10 mouse cellular contexts compared by ENCODE assay signal in genomic region chr16:11980764-11981163, GRCm38 (mm10). TPM values are rescaled to one million over a fixed set of nuclear protein-coding genes. Genes with fewer than 3 reads are reported as not detected.
DNase-seq lines count a peak whose midpoint lies in the region; ATAC-seq and TF ChIP-seq lines count a peak whose summit lies in the region.
"Had no signal": no experiment of that assay in that cellular context is flagged by ENCODE, and none has a peak within 500 bp of the region (broad histone marks: within the 10 kb centered on the region; RNA-seq: fewer than 3 reads in every experiment).

No protein-coding gene starts in this region.

- H3K27ac ChIP-seq in hindbrain, embryonic 14.5 days: no peak overlapping the region
- no peak overlapping the region for H3K27ac ChIP-seq in hindbrain, embryonic 13.5 days
- no peak overlapping the region for H3K27ac ChIP-seq in lung, postnatal 0 days (ENCODE audit: low read length)
- H3K27ac ChIP-seq: hindbrain, embryonic 15.5 days had no signal

- peaks cover 37% of the 10 kb centered on the region for H3K27me3 ChIP-seq in hindbrain, embryonic 14.5 days (ENCODE audit: control insufficient read depth, insufficient read depth, low read length)
- H3K27me3 ChIP-seq in hindbrain, embryonic 13.5 days: peaks cover 48% of the 10 kb centered on the region
- H3K27me3 ChIP-seq in lung, postnatal 0 days (replicated peaks; ENCODE audit: insufficient read depth, low read length): peaks cover 32% of the 10 kb centered on the region

- WGBS in hindbrain, embryonic 14.5 days: 14% methylated on average over 3 of the region's 3 CpGs
- WGBS in hindbrain, embryonic 13.5 days: 21% methylated on average over 3 of the region's 3 CpGs
- 21% methylated on average over 3 of the region's 3 CpGs for WGBS in lung, postnatal 0 days

- TF ChIP-seq CTCF in lung, postnatal 0 days (IDR thresholded peaks at IDR 0.05): peak; percentile 76

- peak; percentile 75 for DNase-seq in hindbrain, embryonic 14.5 days (ENCODE audit: low spot score)
- peak; percentile 14 for DNase-seq in ES-CJ7 (ENCODE audit: low read depth, low spot score)
- peak; percentile 11 for DNase-seq in adrenal gland, adult 8-10 months
- peak; percentile 22 for DNase-seq in kidney, adult 9 months
- peak; percentile 52 for DNase-seq in lung, postnatal 0 days (ENCODE audit: low spot score)
- no peak for DNase-seq in spleen, postnatal 4 days (ENCODE audit: low spot score in 2 of 2)

- no peak overlapping the region for H3K4me2 ChIP-seq in hindbrain, embryonic 14.5 days (replicated peaks)
- H3K4me2 ChIP-seq in hindbrain, embryonic 13.5 days: no peak overlapping the region
- no peak overlapping the region for H3K4me2 ChIP-seq in lung, postnatal 0 days (replicated peaks; ENCODE audit: low read depth, low read length)
- H3K4me2 ChIP-seq: hindbrain, embryonic 15.5 days had no signal

- no peak for TF ChIP-seq EP300 in lung, postnatal 0 days (IDR thresholded peaks at IDR 0.05)

- ATAC-seq in hindbrain, embryonic 14.5 days (ENCODE audit: low FRiP score): no peak
- ATAC-seq in hindbrain, embryonic 13.5 days (ENCODE audit: low FRiP score): no peak
- ATAC-seq in lung, postnatal 0 days: no peak
- no peak for ATAC-seq in granulocyte monocyte progenitor cell, adult 5-6 weeks (replicated peaks; ENCODE audit: poor library complexity, severe bottlenecking)

- no peaks in the 10 kb centered on the region for H3K36me3 ChIP-seq in hindbrain, embryonic 14.5 days (replicated peaks; ENCODE audit: control insufficient read depth, insufficient read depth)
- no peaks in the 10 kb centered on the region for H3K36me3 ChIP-seq in hindbrain, embryonic 13.5 days
- H3K36me3 ChIP-seq in lung, postnatal 0 days (ENCODE audit: insufficient read depth, low read length): no peaks in the 10 kb centered on the region
- H3K36me3 ChIP-seq: hindbrain, embryonic 15.5 days had no signal

- H3K4me3 ChIP-seq in hindbrain, embryonic 14.5 days (replicated peaks; ENCODE audit: low read length): no peak overlapping the region
- H3K4me3 ChIP-seq in hindbrain, embryonic 13.5 days: no peak overlapping the region
- H3K4me3 ChIP-seq in lung, postnatal 0 days (ENCODE audit: low read depth, low read length): no peak overlapping the region
- H3K4me3 ChIP-seq: hindbrain, embryonic 15.5 days; megakaryocyte, embryonic 14.5 days had no signal

- H3K9me3 ChIP-seq in hindbrain, embryonic 14.5 days (ENCODE audit: control insufficient read depth, low read length): no peaks in the 10 kb centered on the region
- no peaks in the 10 kb centered on the region for H3K9me3 ChIP-seq in hindbrain, embryonic 13.5 days
- H3K9me3 ChIP-seq in lung, postnatal 0 days (ENCODE audit: low read length): no peaks in the 10 kb centered on the region
- H3K9me3 ChIP-seq: hindbrain, embryonic 15.5 days had no signal

- peaks cover 14% of the 10 kb centered on the region; the same call in 1 of the 2 replicates for H3K4me1 ChIP-seq in hindbrain, embryonic 14.5 days (replicated peaks; ENCODE audit: control insufficient read depth, insufficient read depth, low read length)
- peaks cover 24% of the 10 kb centered on the region for H3K4me1 ChIP-seq in hindbrain, embryonic 13.5 days (replicated peaks)
- H3K4me1 ChIP-seq in lung, postnatal 0 days (ENCODE audit: insufficient read depth, low read depth, low read length): 0 out of 2 replicates have a peak, but pooled peaks cover 3% of the 10 kb centered on the region

- H3K9ac ChIP-seq in hindbrain, embryonic 14.5 days: no peak overlapping the region
- H3K9ac ChIP-seq in hindbrain, embryonic 13.5 days: no peak overlapping the region
- H3K9ac ChIP-seq in lung, postnatal 0 days (replicated peaks; ENCODE audit: low read depth): no peak overlapping the region
- H3K9ac ChIP-seq: hindbrain, embryonic 15.5 days had no signal

RNA-seq across cellular contexts. Expression of gene Shisa9, which starts 3.1 kb away (rescaled TPM):
- 15.7 and 22.1 TPM in 2 replicates for polyA plus RNA-seq in hindbrain, embryonic 14.5 days (2014; fragmentation: Nextera tagmentation; extraction: Ambion mirVana)
- 4.2 and 5.1 TPM in 2 replicates for polyA plus RNA-seq in hindbrain, embryonic 13.5 days (2015; fragmentation: Nextera tagmentation; extraction: Ambion mirVana)
- total RNA-seq in adrenal gland, adult 8-10 months (2022): 1 to 10 TPM; 4.5 to 8.7 (median 7.2) TPM
- polyA plus RNA-seq in lung, postnatal 0 days (2015; fragmentation: Nextera tagmentation; extraction: Ambion mirVana): 1.3 and 1.5 TPM in 2 replicates
- not detected in 2 replicates for total RNA-seq in granulocyte monocyte progenitor cell, adult 5-6 weeks (2014; fragmentation: Nextera tagmentation)
- not detected in 2 replicates for total RNA-seq in granulocyte monocyte progenitor cell, adult 5-6 weeks (2017)

Comparison
In these comparisons a context has a peak if more than half of its experiments do, and no peak if none do; other contexts are left out.
1. DNase-seq: peak in hindbrain, embryonic 14.5 days (single experiment), ES-CJ7 (single experiment), adrenal gland, adult 8-10 months (single experiment), kidney, adult 9 months (single experiment) and lung, postnatal 0 days (single experiment); none in spleen, postnatal 4 days (0 of 2).